Mouse (Mus musculus) neural tube, embryonic 12.5 days (tissue): ENCODE data around the gene Olfr1274-ps. TPM values are rescaled to one million over a fixed set of nuclear protein-coding genes. Genes with fewer than 3 reads are reported as not detected.
"Not testable (repeated sequence)": the region's sequence is repeated elsewhere in the genome, so short reads cannot be mapped to it uniquely, and the experiment has no call there.

Experiments
- ATAC-seq: fragments of 200-750 bp; cut with Nextera tagmentation; 2 replicates; pipeline ENCODE4 v1.8.0; 2017; ENCODE audit warnings: low read depth, mild to moderate bottlenecking, moderate TSS enrichment, moderate library complexity; ENCODE audit not compliant: low FRiP score
- H3K27ac ChIP-seq: fragments of 300-500 bp; sonication (generic); 2 replicates; pipeline ENCODE4 v1.5.1; 2016
- H3K27me3 ChIP-seq: fragments of 300-500 bp; sonication (generic); replicated peaks from 2 replicates; pipeline ENCODE4 v1.6.1; 2016; ENCODE audit warnings: mild to moderate bottlenecking
- H3K36me3 ChIP-seq: fragments of 300-500 bp; sonication (generic); 2 replicates; pipeline ENCODE4 v1.6.1; 2016; ENCODE audit warnings: mild to moderate bottlenecking
- H3K4me1 ChIP-seq: fragments of 300-500 bp; sonication (generic); 2 replicates; pipeline ENCODE4 v1.6.1; 2016
- H3K4me2 ChIP-seq: fragments of 300-500 bp; sonication (generic); replicated peaks from 2 replicates; pipeline ENCODE4 v1.6.1; 2016; ENCODE audit warnings: mild to moderate bottlenecking
- H3K4me3 ChIP-seq: fragments of 300-500 bp; sonication (generic); 2 replicates; pipeline ENCODE4 v1.5.1; 2016
- H3K9ac ChIP-seq: fragments of 300-500 bp; sonication (generic); 2 replicates; pipeline ENCODE4 v1.6.1; 2016; ENCODE audit warnings: mild to moderate bottlenecking
- H3K9me3 ChIP-seq: fragments of 300-500 bp; sonication (generic); 2 replicates; pipeline ENCODE4 v1.6.1; 2016; ENCODE audit warnings: mild to moderate bottlenecking
- WGBS: fragments of 180-500 bp; shearing (Covaris S2); methylation state at CpG from one replicate; pipeline ENCODE4 v1.1.7; 2016; 5-methylcytosine and 5-hydroxymethylcytosine counted together
- polyA plus RNA-seq: library from polyadenylated mRNA; unstranded; fragments of >200 nt; fragmentation: Nextera tagmentation; extraction: Ambion mirVana; gene quantifications from 2 replicates; pipeline ENCODE4 v1.2.1, GENCODE M21; 2016

Gene Olfr1274-ps
- not detected in 2 replicates for polyA plus RNA-seq

DNA sequence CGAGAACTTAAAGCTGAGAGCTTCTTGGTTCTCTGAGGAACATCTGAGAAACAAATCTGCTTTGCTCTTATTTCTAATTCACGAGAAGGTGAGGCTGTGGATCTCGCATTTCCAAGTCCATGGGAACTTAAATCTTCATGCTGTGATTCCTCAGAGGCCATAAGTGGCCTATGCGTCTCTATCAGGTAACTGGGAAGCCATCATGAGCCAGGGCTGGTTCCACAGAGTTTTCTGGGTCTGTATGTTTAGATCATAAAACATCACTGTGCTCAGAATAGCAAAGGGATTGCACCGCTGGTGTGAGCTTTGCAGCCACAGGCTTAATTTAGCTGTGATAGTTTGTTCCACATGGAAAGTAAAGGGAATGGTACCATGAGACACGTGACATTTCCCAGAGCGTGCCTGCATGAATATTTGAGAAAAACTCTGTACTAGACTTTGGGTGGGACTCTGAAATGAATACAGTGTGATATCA lies at the start of gene Olfr1274-ps:
Gene Olfr1274-ps (plus strand): TSS at position 51 of the 475 bp plus-strand sequence.
- H3K4me2 ChIP-seq, H3K27ac ChIP-seq, H3K4me3 ChIP-seq, H3K9ac ChIP-seq, H3K9me3 ChIP-seq, H3K36me3 ChIP-seq, ATAC-seq, H3K27me3 ChIP-seq, H3K4me1 ChIP-seq: not testable (repeated sequence)
- 78% methylated on average over 5 of the region's 7 CpGs for WGBS

DNA sequence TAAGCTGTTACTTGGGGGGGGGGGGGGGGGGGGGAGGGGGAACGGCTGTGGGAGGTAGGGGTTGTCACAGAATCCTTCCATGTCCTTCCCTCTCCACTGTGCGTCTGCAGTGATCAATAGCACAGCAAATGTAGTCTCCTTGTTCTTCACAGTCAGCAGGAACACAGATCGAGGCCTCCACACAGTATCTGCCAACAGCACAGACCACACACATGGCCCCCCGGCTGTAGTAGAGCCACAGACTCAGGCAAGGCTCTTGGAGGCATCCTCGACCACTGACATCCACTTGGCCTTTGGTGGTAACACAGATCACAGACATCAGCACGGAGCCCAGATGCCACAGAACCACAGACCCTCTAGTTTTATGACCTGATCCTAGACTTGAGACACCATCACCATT lies 47.4 kb upstream of the Olfr1274-ps start:
- WGBS: no CpG with 5 or more reads among the region's 6 CpGs
- ATAC-seq: not testable (repeated sequence)

DNA sequence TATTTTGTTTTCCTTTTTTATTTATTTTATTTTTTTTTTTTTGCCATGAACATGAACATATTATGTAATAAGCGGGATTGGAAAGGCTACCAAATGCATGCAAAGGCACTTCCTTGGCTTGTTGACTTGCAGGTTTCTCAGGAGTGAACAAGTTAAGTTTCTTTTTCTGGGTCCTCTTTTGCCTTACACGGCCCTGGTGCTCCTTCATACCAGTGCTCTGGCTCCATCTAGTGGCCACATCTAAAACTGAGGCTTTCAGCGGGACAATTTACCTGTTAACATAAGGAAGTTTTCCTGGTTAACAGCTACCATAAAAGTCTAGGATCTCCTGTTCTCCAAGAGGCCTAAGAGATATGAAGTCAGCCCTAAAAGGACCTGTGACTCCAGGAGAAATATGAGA lies 46.9 kb upstream of the Olfr1274-ps start:
- no CpG with 5 or more reads among the region's 3 CpGs for WGBS
- H3K4me2 ChIP-seq, ATAC-seq, H3K9me3 ChIP-seq, H3K27me3 ChIP-seq, H3K36me3 ChIP-seq, H3K4me3 ChIP-seq, H3K4me1 ChIP-seq, H3K27ac ChIP-seq, H3K9ac ChIP-seq: not testable (repeated sequence)

More for the DNA sequence above, 47.4 kb upstream of the Olfr1274-ps start:
- not testable (repeated sequence) for H3K9me3 ChIP-seq, H3K4me2 ChIP-seq, H3K4me3 ChIP-seq, H3K27ac ChIP-seq, H3K27me3 ChIP-seq, H3K4me1 ChIP-seq, H3K36me3 ChIP-seq, H3K9ac ChIP-seq

DNA sequence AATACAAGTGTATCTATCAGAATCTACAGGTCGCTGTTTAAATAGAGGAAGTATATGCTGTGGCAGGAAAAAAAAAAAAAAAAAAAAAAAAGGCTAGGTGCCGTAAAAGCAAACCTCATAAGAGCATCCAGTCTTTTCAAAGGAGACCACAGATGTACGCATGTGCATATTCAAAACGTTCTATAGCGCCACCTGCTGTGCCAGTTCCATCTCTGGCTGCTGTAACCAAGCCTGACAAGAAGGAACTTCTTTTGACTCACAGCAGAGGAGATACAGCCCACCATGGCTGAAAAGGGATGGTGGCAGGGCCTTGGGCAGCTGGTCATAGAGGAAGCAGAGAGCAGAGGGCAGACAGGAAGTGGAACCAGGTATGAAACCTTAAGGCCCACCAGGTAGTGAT lies 39.3 kb upstream of the Olfr1274-ps start:
- H3K27ac ChIP-seq, ATAC-seq, H3K27me3 ChIP-seq, H3K4me1 ChIP-seq, H3K4me3 ChIP-seq, H3K36me3 ChIP-seq, H3K4me2 ChIP-seq, H3K9me3 ChIP-seq, H3K9ac ChIP-seq: not testable (repeated sequence)
- no CpG with 5 or more reads among the region's 5 CpGs for WGBS

DNA sequence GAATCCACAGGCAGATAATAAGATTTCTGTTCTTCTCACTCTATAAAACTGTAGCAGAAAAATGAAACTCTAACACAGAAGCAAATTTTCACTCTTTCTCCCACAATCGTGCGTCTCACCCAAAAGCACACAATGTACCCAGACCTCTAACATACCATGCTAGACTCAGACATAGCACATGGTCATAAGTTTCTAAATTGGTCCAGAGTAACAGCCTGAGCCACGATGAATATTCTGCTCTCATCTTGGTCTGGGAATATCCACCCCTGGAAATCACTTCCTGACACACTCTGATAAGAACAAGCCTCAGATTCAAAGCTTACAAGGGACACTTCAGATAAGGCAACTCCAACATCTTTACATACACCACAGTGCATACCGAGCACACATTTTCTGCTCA lies 38.3 kb upstream of the Olfr1274-ps start:
- H3K4me1 ChIP-seq, H3K4me3 ChIP-seq, ATAC-seq, H3K9me3 ChIP-seq, H3K4me2 ChIP-seq, H3K27me3 ChIP-seq, H3K9ac ChIP-seq, H3K27ac ChIP-seq, H3K36me3 ChIP-seq: not testable (repeated sequence)
- no CpG with 5 or more reads among the region's 4 CpGs for WGBS

DNA sequence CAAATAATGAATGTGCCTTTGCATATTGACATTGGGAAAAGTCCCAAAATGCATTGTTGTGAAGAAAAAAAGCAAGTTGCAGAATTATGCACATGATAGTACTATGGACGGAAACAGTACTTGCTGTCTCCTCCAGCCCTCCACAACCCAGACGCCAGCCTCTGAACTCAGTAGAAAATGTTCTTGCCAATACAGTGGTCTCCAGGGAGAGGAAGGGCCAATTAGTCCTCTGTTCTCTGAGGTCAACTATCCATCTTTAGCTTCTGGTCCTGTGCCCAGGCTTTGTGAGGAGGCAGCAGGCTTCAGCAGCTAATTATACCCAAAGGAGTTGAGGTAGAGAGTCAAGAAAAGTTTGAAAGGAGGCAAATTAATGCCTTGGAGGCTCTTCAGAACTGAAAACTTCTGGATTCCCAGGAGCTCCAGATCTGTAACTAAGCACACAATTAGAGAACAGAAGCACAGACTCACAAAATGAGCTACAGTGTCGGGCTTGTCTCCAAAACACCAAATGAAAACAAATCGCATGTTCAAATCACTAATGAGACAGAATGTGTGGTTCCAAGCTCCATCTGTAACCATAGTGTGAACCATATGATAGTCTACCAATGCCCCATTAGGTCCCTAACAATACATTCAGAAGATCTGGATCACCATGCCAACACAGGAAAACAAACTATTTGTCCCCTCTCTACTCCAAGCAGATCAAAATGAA lies 15.8 kb downstream of the Olfr1274-ps start:
- not testable (repeated sequence) for H3K36me3 ChIP-seq, H3K27ac ChIP-seq, H3K4me2 ChIP-seq, ATAC-seq, H3K9ac ChIP-seq, H3K4me3 ChIP-seq, H3K27me3 ChIP-seq, H3K9me3 ChIP-seq, H3K4me1 ChIP-seq
- 82% methylated on average over 4 of the region's 4 CpGs for WGBS

DNA sequence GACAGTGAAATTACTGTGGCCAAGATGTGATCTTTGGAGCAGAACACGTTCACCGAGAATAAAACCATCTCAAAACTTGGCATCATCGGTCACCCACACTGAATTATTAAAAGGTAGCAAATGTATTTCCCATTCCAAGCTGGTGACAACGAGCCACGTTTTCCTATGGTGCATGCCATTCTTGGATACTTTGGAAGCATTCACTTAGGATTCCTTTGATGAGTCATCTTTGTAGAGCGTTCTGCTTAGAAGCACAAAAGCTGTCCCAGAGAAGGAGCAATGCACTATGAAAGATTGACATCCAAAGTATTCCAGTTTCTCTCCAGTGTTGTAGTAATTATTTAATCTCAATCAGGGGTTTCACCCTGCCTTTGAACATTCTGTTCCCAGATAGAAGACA lies 23.8 kb downstream of the Olfr1274-ps start:
- not testable (repeated sequence) for H3K36me3 ChIP-seq, H3K27ac ChIP-seq, H3K27me3 ChIP-seq, H3K4me2 ChIP-seq, H3K4me3 ChIP-seq, H3K9ac ChIP-seq, H3K4me1 ChIP-seq, H3K9me3 ChIP-seq, ATAC-seq
- 89% methylated on average over 6 of the region's 6 CpGs for WGBS

DNA sequence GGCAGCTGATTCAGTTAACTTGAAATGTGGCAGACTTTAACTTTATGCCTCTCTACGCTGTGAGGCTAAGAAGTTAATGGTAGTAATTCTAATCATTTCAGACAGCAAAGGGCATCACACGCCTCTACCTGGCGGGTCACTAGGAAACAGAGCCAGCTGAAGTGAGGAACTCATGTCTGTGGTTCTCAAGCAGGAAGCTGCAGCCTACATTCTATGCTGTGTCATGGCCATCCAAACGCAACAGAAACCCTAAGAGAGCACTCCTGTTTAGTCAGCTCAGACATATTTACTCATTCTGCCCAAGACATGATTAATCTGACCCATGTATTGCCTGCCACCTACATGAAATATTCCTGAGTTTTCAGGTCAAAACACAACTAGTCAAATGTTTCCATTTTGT lies 26.5 kb downstream of the Olfr1274-ps start:
- H3K4me2 ChIP-seq, ATAC-seq, H3K4me3 ChIP-seq, H3K4me1 ChIP-seq, H3K36me3 ChIP-seq, H3K9me3 ChIP-seq, H3K27me3 ChIP-seq, H3K27ac ChIP-seq, H3K9ac ChIP-seq: not testable (repeated sequence)
- WGBS: no CpG with 5 or more reads among the region's 4 CpGs

DNA sequence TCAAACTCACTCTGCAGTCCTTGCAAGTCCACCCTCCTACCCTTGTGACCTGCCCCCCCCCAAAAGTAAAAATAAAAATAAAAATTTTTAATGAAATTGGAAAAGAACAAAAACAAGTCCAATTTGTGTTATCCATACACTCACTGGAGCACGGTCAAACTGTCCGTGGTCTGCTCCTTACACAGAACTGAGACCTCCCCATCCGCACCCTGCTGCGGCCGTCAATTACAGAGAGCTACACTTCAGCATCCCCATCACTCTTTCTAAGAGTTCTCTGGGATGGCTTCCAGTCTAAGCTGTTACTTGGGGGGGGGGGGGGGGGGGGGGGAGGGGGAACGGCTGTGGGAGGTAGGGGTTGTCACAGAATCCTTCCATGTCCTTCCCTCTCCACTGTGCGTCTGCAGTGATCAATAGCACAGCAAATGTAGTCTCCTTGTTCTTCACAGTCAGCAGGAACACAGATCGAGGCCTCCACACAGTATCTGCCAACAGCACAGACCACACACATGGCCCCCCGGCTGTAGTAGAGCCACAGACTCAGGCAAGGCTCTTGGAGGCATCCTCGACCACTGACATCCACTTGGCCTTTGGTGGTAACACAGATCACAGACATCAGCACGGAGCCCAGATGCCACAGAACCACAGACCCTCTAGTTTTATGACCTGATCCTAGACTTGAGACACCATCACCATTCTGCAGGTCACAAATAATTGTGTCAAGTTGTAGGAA lies 30.7 kb downstream of the Olfr1274-ps start:
- H3K27me3 ChIP-seq, H3K4me3 ChIP-seq, H3K4me1 ChIP-seq, H3K4me2 ChIP-seq, H3K9ac ChIP-seq, H3K36me3 ChIP-seq, H3K9me3 ChIP-seq, H3K27ac ChIP-seq: not testable (repeated sequence)
- no CpG with 5 or more reads among the region's 11 CpGs for WGBS
- peak; percentile 17; the same call in 1 of the 2 replicates for ATAC-seq

DNA sequence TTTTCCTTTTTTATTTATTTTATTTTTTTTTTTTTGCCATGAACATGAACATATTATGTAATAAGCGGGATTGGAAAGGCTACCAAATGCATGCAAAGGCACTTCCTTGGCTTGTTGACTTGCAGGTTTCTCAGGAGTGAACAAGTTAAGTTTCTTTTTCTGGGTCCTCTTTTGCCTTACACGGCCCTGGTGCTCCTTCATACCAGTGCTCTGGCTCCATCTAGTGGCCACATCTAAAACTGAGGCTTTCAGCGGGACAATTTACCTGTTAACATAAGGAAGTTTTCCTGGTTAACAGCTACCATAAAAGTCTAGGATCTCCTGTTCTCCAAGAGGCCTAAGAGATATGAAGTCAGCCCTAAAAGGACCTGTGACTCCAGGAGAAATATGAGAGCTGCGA lies 31.3 kb downstream of the Olfr1274-ps start:
- not testable (repeated sequence) for H3K36me3 ChIP-seq, H3K4me2 ChIP-seq, H3K4me1 ChIP-seq, H3K9ac ChIP-seq, H3K27me3 ChIP-seq, H3K4me3 ChIP-seq, H3K27ac ChIP-seq, ATAC-seq, H3K9me3 ChIP-seq
- no CpG with 5 or more reads among the region's 4 CpGs for WGBS

DNA sequence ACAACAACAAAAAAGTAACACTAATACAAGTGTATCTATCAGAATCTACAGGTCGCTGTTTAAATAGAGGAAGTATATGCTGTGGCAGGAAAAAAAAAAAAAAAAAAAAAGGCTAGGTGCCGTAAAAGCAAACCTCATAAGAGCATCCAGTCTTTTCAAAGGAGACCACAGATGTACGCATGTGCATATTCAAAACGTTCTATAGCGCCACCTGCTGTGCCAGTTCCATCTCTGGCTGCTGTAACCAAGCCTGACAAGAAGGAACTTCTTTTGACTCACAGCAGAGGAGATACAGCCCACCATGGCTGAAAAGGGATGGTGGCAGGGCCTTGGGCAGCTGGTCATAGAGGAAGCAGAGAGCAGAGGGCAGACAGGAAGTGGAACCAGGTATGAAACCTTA lies 39.0 kb downstream of the Olfr1274-ps start:
- H3K4me2 ChIP-seq, H3K27ac ChIP-seq, H3K4me3 ChIP-seq, H3K9me3 ChIP-seq, H3K9ac ChIP-seq, ATAC-seq, H3K27me3 ChIP-seq, H3K4me1 ChIP-seq, H3K36me3 ChIP-seq: not testable (repeated sequence)
- 100% methylated on average over 1 of the region's 5 CpGs for WGBS

DNA sequence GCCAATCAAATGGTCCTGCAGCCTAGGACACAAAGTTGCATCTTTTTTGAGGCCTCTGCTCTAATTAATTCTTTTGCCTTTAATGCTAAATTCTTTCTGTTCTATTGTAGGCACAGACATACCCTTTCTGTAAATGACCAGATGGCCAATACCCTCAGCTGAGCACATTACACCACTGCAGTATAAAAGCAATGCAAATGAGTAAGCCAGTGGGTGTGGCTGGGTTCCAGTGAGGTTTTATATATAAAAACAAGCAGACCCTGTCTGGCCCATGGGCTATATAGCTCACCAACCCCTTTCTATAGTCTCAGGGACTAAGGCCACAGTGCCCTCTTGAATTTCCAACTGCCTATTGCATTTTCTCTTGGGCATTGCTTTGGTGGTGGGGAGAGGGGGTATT lies 41.7 kb downstream of the Olfr1274-ps start:
- H3K27ac ChIP-seq, H3K36me3 ChIP-seq, H3K9ac ChIP-seq, H3K9me3 ChIP-seq, H3K4me1 ChIP-seq, H3K4me3 ChIP-seq, H3K27me3 ChIP-seq, H3K4me2 ChIP-seq, ATAC-seq: not testable (repeated sequence)

DNA sequence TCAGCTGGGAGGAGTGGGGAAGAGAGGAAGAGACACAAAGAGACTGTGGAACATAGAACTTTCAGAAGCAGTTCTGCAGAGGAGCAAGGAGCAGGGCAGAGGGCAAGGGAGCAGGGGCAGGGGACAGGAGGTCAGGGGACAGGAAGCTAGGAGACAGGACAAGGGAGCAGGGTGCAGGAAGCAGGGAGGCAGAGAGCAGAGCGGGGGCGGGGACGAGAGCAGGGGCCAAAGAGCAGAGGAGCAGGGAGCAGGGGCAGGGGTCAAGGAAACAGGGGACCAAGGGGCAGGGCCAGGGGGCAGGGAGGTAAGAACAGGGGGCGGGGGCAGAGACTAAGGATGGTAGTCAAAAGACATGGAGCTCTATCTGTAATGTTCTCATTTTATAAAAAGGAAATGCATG lies 43.3 kb downstream of the Olfr1274-ps start:
- H3K36me3 ChIP-seq, H3K4me3 ChIP-seq, ATAC-seq, H3K4me2 ChIP-seq, H3K27me3 ChIP-seq, H3K4me1 ChIP-seq, H3K27ac ChIP-seq, H3K9ac ChIP-seq, H3K9me3 ChIP-seq: not testable (repeated sequence)
- WGBS: 59% methylated on average over 4 of the region's 4 CpGs
